ENCODE assay signal across 8 mouse cellular contexts in the genomic region with DNA sequence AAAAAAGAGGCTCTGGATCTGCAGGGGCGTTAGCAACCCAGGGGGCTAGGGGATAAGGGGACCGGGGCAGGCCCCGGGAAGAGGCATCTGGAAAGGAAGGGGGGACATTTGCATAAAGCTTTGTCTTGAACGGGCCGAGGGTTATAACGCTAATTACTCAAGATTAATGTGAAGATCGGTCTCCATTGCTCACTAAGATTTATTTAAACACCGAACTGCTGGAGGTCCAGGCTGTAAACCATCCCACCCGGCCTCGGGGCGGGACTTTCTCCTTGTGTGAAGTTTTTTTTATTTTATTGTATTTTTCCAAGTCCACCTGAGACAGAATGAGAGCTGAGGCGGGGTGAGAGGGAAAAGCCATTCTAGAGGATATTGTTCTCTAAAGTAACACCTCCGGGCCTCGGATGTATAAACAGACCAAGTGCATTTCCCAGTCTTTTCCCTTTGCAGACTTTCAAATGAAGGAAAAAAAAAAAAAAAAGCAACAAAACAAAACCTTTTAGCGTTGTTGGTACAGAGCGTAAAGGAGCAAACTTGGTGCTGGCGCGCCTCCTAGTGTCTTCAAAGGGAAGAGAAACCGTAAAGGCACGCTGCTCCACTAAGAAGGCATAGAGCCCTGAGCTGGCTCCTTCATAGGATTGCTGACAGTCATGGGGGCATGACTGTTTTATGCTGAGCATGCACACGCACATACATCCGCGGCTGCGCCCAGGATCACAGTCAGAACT.
DNase-seq lines count a peak whose midpoint lies in the region; ATAC-seq and TF ChIP-seq lines count a peak whose summit lies in the region.

No protein-coding gene starts in this region.

- H3K9ac ChIP-seq in kidney, embryonic 14.5 days (ENCODE audit: low read depth, low read length) = no peak overlapping the region
- H3K9ac ChIP-seq in limb, embryonic 15.5 days = no peak overlapping the region
- H3K9ac ChIP-seq in midbrain, embryonic 15.5 days = no peak overlapping the region; the same call in 1 of the 2 replicates
- peak overlapping the region; percentile 32 for H3K9ac ChIP-seq in stomach, postnatal 0 days (ENCODE audit: low read length)

- peak overlapping the region; percentile 16; the same call in 1 of the 2 replicates for H3K27ac ChIP-seq in heart, embryonic 10.5 days
- H3K27ac ChIP-seq in kidney, embryonic 14.5 days (ENCODE audit: low read depth, low read length) = no peak overlapping the region
- no peak overlapping the region for H3K27ac ChIP-seq in limb, embryonic 15.5 days
- no peak overlapping the region for H3K27ac ChIP-seq in midbrain, embryonic 15.5 days
- H3K27ac ChIP-seq in stomach, postnatal 0 days (replicated peaks) = peak overlapping the region; percentile 1; the same call in 1 of the 2 replicates

- peaks cover 46% of the 10 kb centered on the region; the same call in 1 of the 2 replicates for H3K27me3 ChIP-seq in heart, embryonic 10.5 days (ENCODE audit: insufficient read depth, poor library complexity, severe bottlenecking)
- peaks cover 64% of the 10 kb centered on the region for H3K27me3 ChIP-seq in kidney, embryonic 14.5 days (ENCODE audit: control insufficient read depth, insufficient read depth, low read length)
- peaks cover 56% of the 10 kb centered on the region for H3K27me3 ChIP-seq in limb, embryonic 15.5 days
- H3K27me3 ChIP-seq in midbrain, embryonic 15.5 days (replicated peaks) = peaks cover 63% of the 10 kb centered on the region
- H3K27me3 ChIP-seq in stomach, postnatal 0 days (ENCODE audit: control insufficient read depth, insufficient read depth, low read length) = no peaks in the 10 kb centered on the region

- DNase-seq in urinary bladder, postnatal 14 days (ENCODE audit: low spot score) = peak; percentile 72
- DNase-seq in urinary bladder, postnatal 10 days (ENCODE audit: low spot score) = no peak
- peak; percentile 88 for DNase-seq in embryo, embryonic 11 days
- peak; percentile 85 for DNase-seq in heart, embryonic 10.5 days (ENCODE audit: low spot score)
- DNase-seq in stomach, postnatal 0 days (ENCODE audit: low spot score) = peak; percentile 82

- peaks cover 11% of the 10 kb centered on the region; the same call in 1 of the 2 replicates for H3K4me1 ChIP-seq in heart, embryonic 10.5 days
- no peaks in the 10 kb centered on the region for H3K4me1 ChIP-seq in kidney, embryonic 14.5 days (ENCODE audit: control insufficient read depth, insufficient read depth, low read length)
- peaks cover 13% of the 10 kb centered on the region for H3K4me1 ChIP-seq in limb, embryonic 15.5 days
- H3K4me1 ChIP-seq in midbrain, embryonic 15.5 days = peaks cover 10% of the 10 kb centered on the region
- H3K4me1 ChIP-seq in stomach, postnatal 0 days (replicated peaks; ENCODE audit: control insufficient read depth, insufficient read depth) = no peaks in the 10 kb centered on the region

- peak overlapping the region; percentile 62 for H3K4me3 ChIP-seq in heart, embryonic 10.5 days
- peak overlapping the region; percentile 19 for H3K4me3 ChIP-seq in kidney, embryonic 14.5 days (ENCODE audit: low read length)
- H3K4me3 ChIP-seq in limb, embryonic 15.5 days = peak overlapping the region; percentile 32
- peak overlapping the region; percentile 25 for H3K4me3 ChIP-seq in midbrain, embryonic 15.5 days
- peak overlapping the region; percentile 37 for H3K4me3 ChIP-seq in stomach, postnatal 0 days (ENCODE audit: low read depth, low read length)

- TF ChIP-seq EP300 in stomach, postnatal 0 days (optimal IDR thresholded peaks at IDR 0.05) = no peak

- TF ChIP-seq CTCF in stomach, postnatal 0 days (IDR thresholded peaks at IDR 0.05; ENCODE audit: low read depth) = peak; percentile 93

- H3K9me3 ChIP-seq in heart, embryonic 10.5 days = no peaks in the 10 kb centered on the region
- no peaks in the 10 kb centered on the region for H3K9me3 ChIP-seq in kidney, embryonic 14.5 days (ENCODE audit: control insufficient read depth, low read length)
- no peaks in the 10 kb centered on the region for H3K9me3 ChIP-seq in limb, embryonic 15.5 days
- no peaks in the 10 kb centered on the region for H3K9me3 ChIP-seq in midbrain, embryonic 15.5 days
- H3K9me3 ChIP-seq in stomach, postnatal 0 days (ENCODE audit: control insufficient read depth, low read length) = no peaks in the 10 kb centered on the region

- H3K36me3 ChIP-seq in heart, embryonic 10.5 days = no peaks in the 10 kb centered on the region
- H3K36me3 ChIP-seq in kidney, embryonic 14.5 days (ENCODE audit: control insufficient read depth, insufficient read depth, low read length) = no peaks in the 10 kb centered on the region
- no peaks in the 10 kb centered on the region for H3K36me3 ChIP-seq in limb, embryonic 15.5 days
- no peaks in the 10 kb centered on the region for H3K36me3 ChIP-seq in midbrain, embryonic 15.5 days (replicated peaks)
- no peaks in the 10 kb centered on the region for H3K36me3 ChIP-seq in stomach, postnatal 0 days (ENCODE audit: control insufficient read depth, insufficient read depth, low read length)

- under 1% methylated on average over 24 of the region's 24 CpGs for WGBS in heart, embryonic 10.5 days
- WGBS in kidney, embryonic 14.5 days = under 1% methylated on average over 24 of the region's 24 CpGs
- WGBS in limb, embryonic 15.5 days = under 1% methylated on average over 24 of the region's 24 CpGs
- under 1% methylated on average over 24 of the region's 24 CpGs for WGBS in midbrain, embryonic 15.5 days
- WGBS in stomach, postnatal 0 days = 1% methylated on average over 24 of the region's 24 CpGs

- ATAC-seq in kidney, embryonic 14.5 days (ENCODE audit: low FRiP score, low TSS enrichment) = peak; percentile 86
- no peak for ATAC-seq in limb, embryonic 15.5 days (ENCODE audit: insufficient number of reproducible peaks, low FRiP score, low TSS enrichment, low read depth)
- peak; percentile 89 for ATAC-seq in midbrain, embryonic 15.5 days (replicated peaks)
- peak; percentile 84 for ATAC-seq in stomach, postnatal 0 days (ENCODE audit: low FRiP score, low TSS enrichment)

- H3K4me2 ChIP-seq in kidney, embryonic 14.5 days (replicated peaks; ENCODE audit: low read depth, low read length) = peak overlapping the region; percentile 42
- H3K4me2 ChIP-seq in limb, embryonic 15.5 days = peak overlapping the region; percentile 53
- H3K4me2 ChIP-seq in midbrain, embryonic 15.5 days = peak overlapping the region; percentile 50
- peak overlapping the region; percentile 72 for H3K4me2 ChIP-seq in stomach, postnatal 0 days (replicated peaks; ENCODE audit: low read depth)

Comparison
In these comparisons a context has a peak if more than half of its experiments do, and no peak if none do; other contexts are left out.
1. H3K27ac ChIP-seq: peak in heart, embryonic 10.5 days (single experiment) and stomach, postnatal 0 days (single experiment); none in kidney, embryonic 14.5 days (single experiment), limb, embryonic 15.5 days (single experiment) and midbrain, embryonic 15.5 days (single experiment).
2. Peak in every context shown above with its lines, with median percentiles within 50 percentile points of each other: H3K4me3 ChIP-seq and H3K4me2 ChIP-seq.